Mouse (Mus musculus) A20 (cell line): ENCODE results near the gene Mief1.

ENCODE experiments used
- DNase-seq: peaks from one replicate; pipeline ENCODE4 v3.0.0-alpha.2; 2011; ENCODE audit warnings: low read depth, low spot score

The Mief1 gene

GRCm38 (mm10) chr15:80233733-80234509 is at the start of gene Mief1:
Gene Mief1 (plus strand): TSS chr15:80234018.
- peak; percentile 100 for DNase-seq

- DNase-seq, result no peak
Measured at GRCm38 (mm10) chr15:80188927-80189326, 44.9 kb upstream of the Mief1 start.

GRCm38 (mm10) chr15:80190075-80190474 is 43.7 kb upstream of the Mief1 start:
- no peak for DNase-seq

- no peak for DNase-seq
Measured at GRCm38 (mm10) chr15:80191585-80192245, 42.1 kb upstream of the Mief1 start.

GRCm38 (mm10) chr15:80192246-80192585 is 41.6 kb upstream of the Mief1 start:
- no peak for DNase-seq

GRCm38 (mm10) chr15:80192847-80193246 is 41.0 kb upstream of the Mief1 start:
- DNase-seq, result peak; percentile 27

- DNase-seq, result no peak
Measured at GRCm38 (mm10) chr15:80199556-80199955, 34.3 kb upstream of the Mief1 start.

- no peak for DNase-seq
Measured at GRCm38 (mm10) chr15:80202111-80202775, 31.6 kb upstream of the Mief1 start.

- peak; percentile 49 for DNase-seq
Measured at GRCm38 (mm10) chr15:80203406-80203805, 30.4 kb upstream of the Mief1 start.

GRCm38 (mm10) chr15:80206057-80206565 is 27.7 kb upstream of the Mief1 start:
- no peak for DNase-seq

- no peak for DNase-seq
Measured at GRCm38 (mm10) chr15:80208446-80208845, 25.4 kb upstream of the Mief1 start.

GRCm38 (mm10) chr15:80213688-80214087 is 20.1 kb upstream of the Mief1 start:
- no peak for DNase-seq

- peak; percentile 60 for DNase-seq
Measured at GRCm38 (mm10) chr15:80215716-80216479, 17.9 kb upstream of the Mief1 start.

GRCm38 (mm10) chr15:80216480-80216820 is 17.4 kb upstream of the Mief1 start:
- DNase-seq, result no peak

- no peak for DNase-seq
Measured at GRCm38 (mm10) chr15:80217476-80217875, 16.3 kb upstream of the Mief1 start.

GRCm38 (mm10) chr15:80219211-80219610 is 14.6 kb upstream of the Mief1 start:
- DNase-seq, result peak; percentile 92

- DNase-seq, result peak; percentile 86
Measured at GRCm38 (mm10) chr15:80219705-80220657, 13.8 kb upstream of the Mief1 start.

GRCm38 (mm10) chr15:80221031-80221430 is 12.8 kb upstream of the Mief1 start:
- DNase-seq, result no peak

- no peak for DNase-seq
Measured at GRCm38 (mm10) chr15:80223751-80224150, 10.1 kb upstream of the Mief1 start.

GRCm38 (mm10) chr15:80225208-80225607 is 8.6 kb upstream of the Mief1 start:
- peak; percentile 85 for DNase-seq

- DNase-seq, result peak; percentile 77
Measured at GRCm38 (mm10) chr15:80225796-80226195, 8.0 kb upstream of the Mief1 start.
